Mouse (Mus musculus) duodenum, adult 2 months (tissue): ENCODE measurements around the gene Glra3. TPM values are rescaled to one million over a fixed set of nuclear protein-coding genes. Genes with fewer than 3 reads are reported as not detected.

ENCODE experiments used
- polyA plus RNA-seq: library from polyadenylated mRNA; depleted of rRNA; stranded (reverse); fragments of >200 nt; gene quantifications from 2 replicates; pipeline ENCODE4 v1.2.3, GENCODE M21; 2012; ENCODE audit warnings: low replicate concordance; rRNA removed

Gene Glra3
- not detected in 2 replicates for polyA plus RNA-seq

DNA sequence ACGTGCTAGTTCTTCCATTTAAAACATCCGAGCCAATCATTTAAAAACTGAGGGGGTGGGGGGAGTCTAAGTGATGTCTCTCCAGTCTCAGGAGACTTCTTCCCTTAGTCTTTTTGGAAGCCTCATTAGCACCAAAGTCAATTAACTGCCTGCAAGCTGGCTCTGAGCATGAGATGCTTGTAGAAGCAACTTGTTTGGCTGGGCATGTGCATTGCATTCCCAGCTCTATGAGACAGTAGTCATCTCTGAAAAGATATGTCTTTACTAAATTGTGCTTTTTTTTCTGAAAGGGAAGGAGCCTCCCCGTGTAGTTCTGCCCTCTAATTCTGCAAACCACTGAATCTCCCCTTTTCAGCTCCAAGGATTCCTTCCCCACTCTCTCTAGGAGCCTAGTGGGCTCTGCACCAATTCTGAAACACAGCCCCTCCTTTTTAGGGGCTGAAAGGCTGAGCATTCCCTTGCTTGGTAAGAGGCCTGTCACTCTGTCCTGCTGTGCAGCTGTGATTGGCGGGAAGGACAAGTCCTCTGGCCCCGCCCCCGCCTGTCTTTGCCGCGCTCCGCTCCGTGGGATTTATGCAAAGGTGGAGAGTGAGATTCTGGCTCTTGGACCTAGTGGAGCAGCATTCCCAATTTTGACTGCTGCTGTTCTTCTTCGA is at the start of gene Glra3:
Gene Glra3 (plus strand): TSS at position 591 of the 656 bp plus-strand sequence.

DNA sequence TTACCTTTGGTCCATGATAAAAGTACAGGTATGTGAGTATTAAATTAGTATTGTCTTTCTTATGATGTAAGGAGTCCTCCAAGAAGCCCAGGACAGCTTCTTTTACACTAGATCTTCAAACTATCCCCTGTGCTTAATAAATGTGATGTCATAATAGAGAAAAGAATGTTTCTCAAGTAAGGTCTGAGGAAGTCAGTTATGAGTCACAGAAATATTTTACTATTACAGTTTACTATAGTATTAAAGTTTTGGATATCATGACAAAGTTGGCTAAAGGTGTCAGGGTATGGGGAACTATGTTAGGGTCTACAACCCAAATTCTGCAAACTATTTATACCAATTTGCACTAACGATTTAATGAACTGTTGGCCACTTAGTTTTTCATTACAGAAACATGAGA is 33.4 kb upstream of the Glra3 start, which contains the start of gene Adam29:
Gene Adam29 (minus strand): TSS at position 101 of the 400 bp plus-strand sequence.

Other genes with a start within 250 kb of the Glra3 start
- gene Adam29, start 33.5 kb upstream of the Glra3 start, polyA plus RNA-seq, result not detected in 2 replicates